Mouse (Mus musculus) forebrain, embryonic 12.5 days (tissue): ENCODE data around the gene Gzmm. TPM values are rescaled to one million over a fixed set of nuclear protein-coding genes. Genes with fewer than 3 reads are reported as not detected.

Experiments used
- ATAC-seq: fragments of 200-750 bp; cut with Nextera tagmentation; 2 replicates; pipeline ENCODE4 v1.8.0; 2017; ENCODE audit warnings: moderate TSS enrichment; ENCODE audit not compliant: low FRiP score
- H3K27ac ChIP-seq: fragments of 300-500 bp; sonication (generic); 2 replicates; pipeline ENCODE4 v1.5.1; 2016; ENCODE audit warnings: mild to moderate bottlenecking
- H3K27me3 ChIP-seq: fragments of 300-500 bp; sonication (generic); 2 replicates; pipeline ENCODE4 v1.6.1; 2016; ENCODE audit warnings: mild to moderate bottlenecking
- H3K36me3 ChIP-seq: fragments of 300-500 bp; sonication (generic); replicated peaks from 2 replicates; pipeline ENCODE4 v1.6.1; 2016; ENCODE audit warnings: mild to moderate bottlenecking
- H3K4me1 ChIP-seq: fragments of 300-500 bp; sonication (generic); 2 replicates; pipeline ENCODE4 v1.6.1; 2016
- H3K4me2 ChIP-seq: fragments of 300-500 bp; sonication (generic); 2 replicates; pipeline ENCODE4 v1.6.1; 2016; ENCODE audit warnings: mild to moderate bottlenecking, moderate library complexity
- H3K4me3 ChIP-seq: fragments of 300-500 bp; sonication (generic); replicated peaks from 2 replicates; pipeline ENCODE4 v1.5.1; 2016; ENCODE audit warnings: mild to moderate bottlenecking
- H3K9ac ChIP-seq: fragments of 300-500 bp; sonication (generic); 2 replicates; pipeline ENCODE4 v1.6.1; 2016; ENCODE audit warnings: mild to moderate bottlenecking
- H3K9me3 ChIP-seq: fragments of 300-500 bp; sonication (generic); 2 replicates; pipeline ENCODE4 v1.6.1; 2016
- WGBS: fragments of 180-500 bp; shearing (Covaris S2); methylation state at CpG from one replicate; pipeline ENCODE4 v1.1.7; 2016; 5-methylcytosine and 5-hydroxymethylcytosine counted together
- polyA plus RNA-seq: library from polyadenylated mRNA; unstranded; fragments of >200 nt; fragmentation: Nextera tagmentation; extraction: Ambion mirVana; gene quantifications from 2 replicates; pipeline ENCODE4 v1.2.1, GENCODE M21; 2016

Gene Gzmm
- polyA plus RNA-seq, 1 experiment from 2014 or later = 1.1 TPM

DNA sequence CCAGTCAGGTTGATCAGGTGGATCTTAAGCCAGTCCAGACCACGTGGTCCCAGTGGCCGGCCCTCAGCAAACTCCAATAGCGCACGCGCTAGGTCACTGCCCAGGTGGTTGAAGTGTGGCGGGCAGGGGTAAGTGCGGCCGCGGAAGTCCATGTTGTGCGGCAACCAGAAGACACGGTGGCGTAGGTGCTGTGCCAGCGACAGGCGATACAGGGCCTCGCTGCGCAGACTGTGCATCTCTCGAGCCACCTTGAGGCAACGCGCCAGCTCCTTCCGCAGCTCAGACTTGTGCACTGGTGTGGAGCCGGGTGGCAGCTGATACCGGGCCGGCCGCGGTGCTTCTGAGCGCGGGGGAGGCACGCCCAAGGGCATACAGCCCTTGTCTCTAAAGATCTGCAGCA is 50.4 kb downstream of the Gzmm start:
- peaks cover 19% of the 10 kb centered on the region for H3K27me3 ChIP-seq
- H3K9ac ChIP-seq = no peak overlapping the region
- peaks cover 25% of the 10 kb centered on the region for H3K9me3 ChIP-seq
- peaks cover 7% of the 10 kb centered on the region; the same call in 1 of the 2 replicates for H3K4me1 ChIP-seq
- no peak overlapping the region for H3K4me3 ChIP-seq
- 98% methylated on average over 28 of the region's 28 CpGs for WGBS
- H3K27ac ChIP-seq = no peak overlapping the region
- H3K4me2 ChIP-seq = no peak overlapping the region
- ATAC-seq = no peak
- H3K36me3 ChIP-seq = peaks cover 94% of the 10 kb centered on the region

DNA sequence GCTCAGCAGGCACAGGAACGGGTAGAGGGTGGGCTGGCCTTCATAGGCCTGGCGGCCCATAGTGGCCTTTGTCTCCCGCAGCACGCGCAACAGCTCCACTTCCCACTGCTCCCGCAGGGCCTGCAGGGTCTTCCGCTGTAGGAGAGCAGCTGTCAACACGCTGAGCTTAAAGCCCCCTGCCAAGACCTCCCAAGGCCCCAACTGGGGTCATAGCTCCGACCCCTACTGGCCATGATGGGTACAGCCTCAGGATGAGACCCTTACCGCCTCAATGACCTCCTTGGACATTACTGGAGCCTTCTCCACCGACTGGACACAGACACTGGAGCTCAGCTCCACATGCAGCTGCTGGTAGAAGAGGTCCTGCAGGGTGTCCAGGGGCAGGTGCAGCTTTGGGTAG is 52.0 kb downstream of the Gzmm start:
- 52% methylated on average over 11 of the region's 11 CpGs for WGBS
- H3K4me1 ChIP-seq = peaks cover 5% of the 10 kb centered on the region
- peaks cover 7% of the 10 kb centered on the region for H3K27me3 ChIP-seq
- no peak overlapping the region for H3K9ac ChIP-seq
- H3K9me3 ChIP-seq = peaks cover 21% of the 10 kb centered on the region
- no peak overlapping the region for H3K4me2 ChIP-seq
- ATAC-seq = no peak
- H3K4me3 ChIP-seq = no peak overlapping the region
- peaks cover 80% of the 10 kb centered on the region for H3K36me3 ChIP-seq
- 0 out of 2 replicates have a peak overlapping the region, but pooled peaks have one; percentile 8 for H3K27ac ChIP-seq

DNA sequence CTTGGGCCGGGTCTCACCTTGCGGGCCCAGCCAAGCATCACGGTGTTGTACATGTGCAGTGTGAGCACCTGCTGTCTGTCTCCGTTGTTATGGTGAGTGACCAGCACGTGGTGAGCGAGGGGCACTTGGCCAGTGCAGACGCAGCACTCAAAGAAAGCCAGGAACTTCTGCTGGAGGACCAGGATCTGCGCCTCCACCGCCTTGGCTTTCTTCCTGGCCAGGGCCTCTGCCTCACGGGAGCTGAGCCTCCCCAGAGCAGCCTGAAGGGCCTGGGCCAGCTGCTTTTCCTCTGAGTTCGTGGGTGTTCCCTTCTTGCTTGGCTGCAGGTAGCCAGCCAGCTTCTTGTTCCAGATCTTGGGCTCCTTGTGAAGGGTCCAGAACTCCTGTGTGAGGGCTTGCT is 54.3 kb downstream of the Gzmm start:
- H3K9ac ChIP-seq = no peak overlapping the region
- WGBS = 90% methylated on average over 11 of the region's 11 CpGs
- H3K27me3 ChIP-seq = no peaks in the 10 kb centered on the region
- ATAC-seq = no peak
- peaks cover 21% of the 10 kb centered on the region for H3K9me3 ChIP-seq
- H3K4me3 ChIP-seq = no peak overlapping the region
- peaks cover 10% of the 10 kb centered on the region for H3K4me1 ChIP-seq
- H3K4me2 ChIP-seq = no peak overlapping the region
- H3K36me3 ChIP-seq = peaks cover 57% of the 10 kb centered on the region
- no peak overlapping the region for H3K27ac ChIP-seq

DNA sequence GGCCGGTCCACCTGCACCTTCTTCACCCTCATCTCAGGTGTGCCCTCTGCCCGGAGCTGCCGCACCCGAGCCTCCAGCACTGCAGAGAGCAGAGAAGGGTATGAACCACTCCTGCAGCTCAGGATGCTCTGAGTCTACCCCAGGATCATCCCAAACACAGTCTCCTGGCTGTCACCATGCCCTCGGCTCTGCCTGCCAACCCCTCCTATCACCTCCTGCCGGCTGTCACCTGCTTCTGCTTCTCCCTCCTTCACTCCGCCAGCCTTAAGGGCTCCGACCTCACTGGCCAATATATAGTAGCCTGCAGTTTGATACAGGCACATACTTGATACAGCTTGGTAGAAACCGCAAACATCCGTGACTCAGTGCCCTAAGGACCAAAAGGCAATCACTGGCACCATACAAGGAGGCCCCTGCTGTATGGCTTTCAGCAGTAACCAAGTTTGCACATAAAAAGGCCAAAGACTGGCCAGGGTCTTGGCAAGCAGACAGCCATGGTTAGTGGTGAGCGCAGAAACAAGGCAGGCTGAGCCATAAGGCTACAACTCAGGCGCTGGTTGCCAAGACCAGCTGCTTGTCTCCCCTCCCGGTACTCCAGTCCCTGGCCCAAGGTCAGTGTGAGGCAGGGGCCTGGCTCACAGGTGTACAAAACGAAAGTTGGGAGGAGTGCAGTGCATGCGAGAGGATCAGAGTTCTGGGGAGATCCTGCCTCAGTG is 55.0 kb downstream of the Gzmm start:
- WGBS = 92% methylated on average over 15 of the region's 15 CpGs
- H3K9me3 ChIP-seq = peaks cover 16% of the 10 kb centered on the region
- no peak for ATAC-seq
- no peak overlapping the region for H3K4me3 ChIP-seq
- H3K9ac ChIP-seq = no peak overlapping the region; the same call in 1 of the 2 replicates
- peaks cover 10% of the 10 kb centered on the region for H3K4me1 ChIP-seq
- no peaks in the 10 kb centered on the region for H3K27me3 ChIP-seq
- H3K27ac ChIP-seq = no peak overlapping the region
- H3K4me2 ChIP-seq = no peak overlapping the region
- peaks cover 51% of the 10 kb centered on the region for H3K36me3 ChIP-seq

Other genes with a start within 250 kb of the Gzmm start
- gene Vmn2r83, start 220.3 kb upstream of the Gzmm start, polyA plus RNA-seq = not detected in 2 replicates
- 9.2 and 10.6 TPM in 2 replicates for gene Plpp2, start 155.2 kb upstream of the Gzmm start, polyA plus RNA-seq
- gene Mier2, start 133.8 kb upstream of the Gzmm start, polyA plus RNA-seq = 69.0 and 70.6 TPM in 2 replicates
- not detected in 2 replicates for gene Theg, start 101.7 kb upstream of the Gzmm start, polyA plus RNA-seq
- 0.05 TPM in 1 of 2 replicates, not detected in the other for gene C2cd4c, start 75.0 kb upstream of the Gzmm start, polyA plus RNA-seq
- 11.9 and 12.7 TPM in 2 replicates for gene Shc2, start 51.1 kb upstream of the Gzmm start, polyA plus RNA-seq
- gene Odf3l2, start 43.3 kb upstream of the Gzmm start, polyA plus RNA-seq = not detected in 2 replicates
- gene Madcam1, start 24.5 kb upstream of the Gzmm start, polyA plus RNA-seq = 0.99 and 1.0 TPM in 2 replicates
- gene Tpgs1, start 19.7 kb upstream of the Gzmm start, polyA plus RNA-seq = 61.0 and 62.5 TPM in 2 replicates
- 129 and 141 TPM in 2 replicates for gene Cdc34, start 6.8 kb upstream of the Gzmm start, polyA plus RNA-seq
- 474 and 500 TPM in 2 replicates for gene Bsg, start 15.5 kb downstream of the Gzmm start, polyA plus RNA-seq
- 0.11 and 0.18 TPM in 2 replicates for gene Hcn2, start 27.6 kb downstream of the Gzmm start, polyA plus RNA-seq
- gene Polrmt, start 57.6 kb downstream of the Gzmm start, polyA plus RNA-seq = 43.7 and 47.6 TPM in 2 replicates
- gene Fgf22, start 66.1 kb downstream of the Gzmm start, polyA plus RNA-seq = 0.47 and 0.68 TPM in 2 replicates
- 96.8 and 103 TPM in 2 replicates for gene Rnf126, start 77.9 kb downstream of the Gzmm start, polyA plus RNA-seq
- 0.55 and 1.0 TPM in 2 replicates for gene Fstl3, start 88.3 kb downstream of the Gzmm start, polyA plus RNA-seq
- gene Prss57, start 101.9 kb downstream of the Gzmm start, polyA plus RNA-seq = 0.09 TPM in 1 of 2 replicates, not detected in the other
- 184 and 194 TPM in 2 replicates for gene Palm, start 104.6 kb downstream of the Gzmm start, polyA plus RNA-seq
- 0.81 and 1.1 TPM in 2 replicates for gene Misp, start 132.0 kb downstream of the Gzmm start, polyA plus RNA-seq
- gene Ptbp1, start 165.4 kb downstream of the Gzmm start, polyA plus RNA-seq = 223 TPM in 2 replicates
- 14.8 and 16.2 TPM in 2 replicates for gene Prtn3, start 185.5 kb downstream of the Gzmm start, polyA plus RNA-seq
- 223 and 250 TPM in 2 replicates for gene Plppr3, start 185.6 kb downstream of the Gzmm start, polyA plus RNA-seq
- gene Elane, start 197.2 kb downstream of the Gzmm start, polyA plus RNA-seq = not detected in 2 replicates
- gene Cfd, start 201.8 kb downstream of the Gzmm start, polyA plus RNA-seq = not detected in 2 replicates
- 59.9 and 62.3 TPM in 2 replicates for gene Med16, start 219.9 kb downstream of the Gzmm start, polyA plus RNA-seq
- 35.1 and 53.2 TPM in 2 replicates for gene Gm26602, start 221.8 kb downstream of the Gzmm start, polyA plus RNA-seq
- gene Kiss1r, start 228.0 kb downstream of the Gzmm start, polyA plus RNA-seq = 0.96 and 1.1 TPM in 2 replicates
- gene R3hdm4, start 232.2 kb downstream of the Gzmm start, polyA plus RNA-seq = 162 and 173 TPM in 2 replicates
- gene Arid3a, start 238.0 kb downstream of the Gzmm start, polyA plus RNA-seq = 4.5 and 4.7 TPM in 2 replicates